Mouse (Mus musculus): ENCODE data around the gene Gcnt2. TPM values are rescaled to one million over a fixed set of nuclear protein-coding genes. Genes with fewer than 3 reads are reported as not detected.
"Not testable (repeated sequence)": the region's sequence is repeated elsewhere in the genome, so short reads cannot be mapped to it uniquely, and the experiment has no call there.

Gene Gcnt2
- polyA plus RNA-seq, 1 experiment = 7.5 TPM

- DNase-seq (ENCODE audit: low read depth) = no peak
Observed at GRCm38 (mm10) chr13:40874021-40874420, 14.5 kb downstream of the Gcnt2 start.

GRCm38 (mm10) chr13:40875415-40875814 lies 15.9 kb downstream of the Gcnt2 start:
- DNase-seq (ENCODE audit: low read depth) = no peak

GRCm38 (mm10) chr13:40877589-40877988 lies 18.0 kb downstream of the Gcnt2 start:
- DNase-seq (ENCODE audit: low read depth) = no peak

- no peak for DNase-seq (ENCODE audit: low read depth)
Observed at GRCm38 (mm10) chr13:40880557-40880956, 21.0 kb downstream of the Gcnt2 start.

- DNase-seq (ENCODE audit: low read depth) = no peak
Observed at GRCm38 (mm10) chr13:40882606-40883005, 23.1 kb downstream of the Gcnt2 start.

GRCm38 (mm10) chr13:40883903-40884302 lies 24.3 kb downstream of the Gcnt2 start:
- no peak for DNase-seq (ENCODE audit: low read depth)

GRCm38 (mm10) chr13:40884878-40885277 lies 25.3 kb downstream of the Gcnt2 start:
- DNase-seq (ENCODE audit: low read depth) = peak; percentile 59

- DNase-seq (ENCODE audit: low read depth) = no peak
Observed at GRCm38 (mm10) chr13:40885935-40886642, 26.5 kb downstream of the Gcnt2 start.

GRCm38 (mm10) chr13:40886643-40887381 lies 27.3 kb downstream of the Gcnt2 start:
- DNase-seq (ENCODE audit: low read depth) = no peak

GRCm38 (mm10) chr13:40890595-40890994 lies 31.0 kb downstream of the Gcnt2 start:
- DNase-seq (ENCODE audit: low read depth) = no peak

GRCm38 (mm10) chr13:40891369-40891768 lies 31.8 kb downstream of the Gcnt2 start:
- not testable (repeated sequence) for DNase-seq (ENCODE audit: low read depth)

GRCm38 (mm10) chr13:40892043-40892442 lies 32.5 kb downstream of the Gcnt2 start:
- no peak for DNase-seq (ENCODE audit: low read depth)

GRCm38 (mm10) chr13:40892547-40892946 lies 33.0 kb downstream of the Gcnt2 start:
- DNase-seq (ENCODE audit: low read depth) = no peak

- no peak for DNase-seq (ENCODE audit: low read depth)
Observed at GRCm38 (mm10) chr13:40893573-40893972, 34.0 kb downstream of the Gcnt2 start.

- not testable (repeated sequence) for DNase-seq (ENCODE audit: low read depth)
Observed at GRCm38 (mm10) chr13:40898049-40898690, 38.6 kb downstream of the Gcnt2 start.

GRCm38 (mm10) chr13:40898698-40899097 lies 39.1 kb downstream of the Gcnt2 start:
- no peak for DNase-seq (ENCODE audit: low read depth)

- DNase-seq (ENCODE audit: low read depth) = no peak
Observed at GRCm38 (mm10) chr13:40899349-40899993, 39.9 kb downstream of the Gcnt2 start.

GRCm38 (mm10) chr13:40899994-40900970 lies 40.7 kb downstream of the Gcnt2 start:
- DNase-seq (ENCODE audit: low read depth) = no peak

GRCm38 (mm10) chr13:40901263-40901662 lies 41.7 kb downstream of the Gcnt2 start:
- no peak for DNase-seq (ENCODE audit: low read depth)

- DNase-seq (ENCODE audit: low read depth) = no peak
Observed at GRCm38 (mm10) chr13:40901831-40902459, 42.4 kb downstream of the Gcnt2 start.
